Mouse (Mus musculus) MEL-GATA-1-ER (cell line): Measurements from ENCODE around the gene Fam124b.

Source experiments
- DNase-seq: peaks from one replicate; pipeline ENCODE4 v3.0.0-alpha.2; 2012; ENCODE audit warnings: low read depth; ENCODE audit errors: extremely low read depth

Fam124b gene

GRCm38 (mm10) chr1:80218268-80218667 lies at the start of gene Fam124b:
TSS of gene Fam124b (minus strand) at chr1:80218473.
- no peak for DNase-seq

DNA sequence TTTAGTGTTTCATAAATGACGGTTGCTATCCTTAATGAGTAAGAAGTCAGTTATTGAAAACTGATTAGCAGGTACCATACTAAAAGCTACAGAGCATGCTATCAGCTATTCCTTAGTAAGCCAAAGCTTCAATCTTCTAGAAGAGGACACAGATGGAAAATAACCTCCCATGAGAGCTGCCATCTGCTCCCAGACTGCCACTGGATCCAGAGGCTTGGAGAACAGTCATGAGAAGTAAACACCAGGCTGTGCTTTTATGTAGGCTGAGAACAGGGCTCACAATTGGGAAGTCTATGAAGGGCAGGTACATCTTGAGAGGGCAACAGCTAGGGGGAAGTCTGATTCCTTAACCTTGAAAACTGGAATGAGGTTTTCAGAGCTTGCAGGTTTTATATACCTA lies 42.2 kb upstream of the Fam124b start:
- DNase-seq = no peak

GRCm38 (mm10) chr1:80258632-80259031 lies 40.4 kb upstream of the Fam124b start:
- no peak for DNase-seq

DNA sequence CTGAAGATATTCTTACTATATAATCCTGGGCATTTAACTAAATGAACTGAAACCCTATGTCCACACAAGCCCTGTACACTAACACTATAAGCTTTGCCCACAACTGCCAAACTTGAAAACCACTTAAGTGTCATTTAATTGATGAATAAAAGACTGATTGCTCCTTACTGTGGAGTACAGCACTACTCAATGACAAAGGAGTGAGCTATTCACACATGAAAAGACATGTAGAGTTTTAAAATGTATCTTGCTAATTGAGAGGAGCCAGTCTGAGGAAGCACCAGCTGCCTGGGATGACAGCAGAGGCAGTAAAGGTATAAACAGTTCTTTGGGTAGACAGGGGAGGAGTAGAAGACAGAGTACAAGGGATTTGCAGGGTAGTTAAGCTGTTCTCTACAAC lies 35.0 kb upstream of the Fam124b start:
- DNase-seq = no peak

DNA sequence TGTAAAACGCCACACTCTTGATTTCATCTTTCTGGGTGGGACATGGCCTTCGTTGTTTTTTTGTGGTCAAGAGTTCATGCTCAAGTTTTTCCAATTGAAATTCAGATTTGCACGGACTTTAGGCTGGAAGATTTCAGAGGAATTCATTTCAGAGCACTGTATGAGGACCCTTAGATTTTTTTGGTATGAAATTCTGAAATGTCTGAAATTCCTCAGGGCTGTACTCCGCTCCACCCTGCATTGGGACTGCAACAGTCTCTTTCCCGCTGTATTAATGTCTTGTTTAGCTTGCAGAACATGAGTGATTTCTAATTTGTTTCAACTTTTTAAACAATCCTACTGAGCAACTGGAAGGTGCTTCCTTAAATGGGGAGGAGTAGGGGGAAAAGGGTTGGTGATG lies 32.0 kb upstream of the Fam124b start:
- DNase-seq = no peak

GRCm38 (mm10) chr1:80247131-80247530 lies 28.9 kb upstream of the Fam124b start:
- DNase-seq = no peak

GRCm38 (mm10) chr1:80244123-80244522 lies 25.9 kb upstream of the Fam124b start:
- DNase-seq = no peak

GRCm38 (mm10) chr1:80241579-80241978 lies 23.3 kb upstream of the Fam124b start:
- no peak for DNase-seq

- DNase-seq = no peak
These were observed 21.9 kb upstream of the Fam124b start for GRCm38 (mm10) chr1:80240017-80240660.

- no peak for DNase-seq
These were observed 21.2 kb upstream of the Fam124b start for GRCm38 (mm10) chr1:80239481-80239880.

DNA sequence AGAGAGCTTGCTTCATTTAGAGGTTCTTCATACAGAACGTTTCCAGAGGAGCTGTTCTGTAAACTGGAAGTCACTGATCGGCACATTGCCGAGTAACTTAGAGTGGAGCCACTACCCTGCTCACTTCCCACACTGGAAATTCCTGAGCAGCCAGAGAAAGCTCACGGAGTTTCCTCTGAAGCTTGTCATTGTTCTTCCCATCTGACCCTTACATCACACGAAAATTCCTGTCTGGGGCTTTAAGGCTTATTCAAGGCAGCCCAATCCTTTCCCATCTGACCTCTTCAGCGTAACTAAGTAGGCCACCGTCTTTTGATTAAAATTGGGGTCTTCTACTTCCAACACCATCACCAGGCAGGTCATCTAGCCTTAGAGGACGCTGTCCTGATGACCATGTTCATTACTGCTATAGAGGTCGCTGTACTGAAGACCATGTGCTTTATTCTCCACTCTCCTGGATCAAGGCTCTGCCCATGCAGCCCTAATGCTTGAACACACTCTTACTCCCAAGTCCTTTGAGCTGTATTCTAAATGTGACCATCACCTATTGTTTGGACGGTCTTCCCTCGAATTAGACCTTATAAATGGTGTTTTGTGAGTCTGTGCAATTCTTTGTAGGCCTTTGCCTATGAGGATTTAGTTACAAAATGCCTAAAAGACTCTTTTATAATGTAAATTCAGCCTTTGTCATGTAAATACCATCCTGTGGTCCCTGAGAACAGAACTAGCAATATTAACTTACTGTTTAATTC lies 18.9 kb upstream of the Fam124b start:
- no peak for DNase-seq

GRCm38 (mm10) chr1:80236126-80236525 lies 17.9 kb upstream of the Fam124b start:
- DNase-seq = no peak

DNA sequence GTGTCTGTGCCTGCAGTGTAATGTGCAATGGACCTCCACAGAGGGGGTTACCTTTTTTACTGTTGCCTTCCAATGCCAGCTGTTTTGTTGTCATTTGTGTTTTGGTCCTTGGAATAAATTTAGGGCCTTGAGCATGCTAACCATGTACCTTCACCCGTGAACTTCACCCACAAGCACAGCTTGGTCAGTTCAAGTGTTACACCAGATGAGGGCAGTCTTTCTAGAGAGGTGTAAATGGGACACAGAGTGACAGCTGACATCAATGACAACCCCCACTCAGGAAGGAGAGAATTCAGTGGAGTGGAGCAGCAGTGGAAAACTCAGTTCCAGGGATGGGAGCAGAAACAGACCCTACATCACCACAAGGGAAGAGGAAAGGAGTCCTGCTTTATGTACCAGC lies 12.3 kb upstream of the Fam124b start:
- DNase-seq = no peak

DNA sequence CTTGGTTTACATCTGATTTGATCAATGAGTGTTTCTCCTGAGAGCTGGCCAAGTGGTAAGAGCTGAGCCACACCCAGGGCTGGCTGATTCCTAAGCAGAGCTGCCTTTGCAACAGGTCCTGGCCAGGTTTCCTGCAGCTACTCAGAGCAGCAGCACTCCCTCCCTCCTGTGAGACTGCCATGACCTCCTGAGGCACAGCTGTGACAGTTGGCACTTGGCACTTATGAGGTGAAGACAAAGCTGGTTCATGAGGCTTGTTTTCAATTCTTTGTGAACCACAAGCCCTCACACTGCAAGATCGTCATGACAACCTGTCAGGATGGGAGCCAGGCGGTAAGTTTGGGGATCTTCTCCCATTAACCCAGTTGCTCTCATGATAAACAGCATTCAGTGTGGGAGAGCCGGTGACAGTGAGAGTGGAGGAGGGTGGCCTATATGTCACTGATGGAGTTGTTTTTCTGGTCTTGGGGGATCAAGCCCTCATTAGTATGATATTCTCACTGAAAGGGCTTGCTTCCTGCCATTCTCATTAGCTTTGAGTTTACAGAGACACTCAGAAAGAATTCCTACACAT lies 6.7 kb upstream of the Fam124b start:
- no peak for DNase-seq

DNA sequence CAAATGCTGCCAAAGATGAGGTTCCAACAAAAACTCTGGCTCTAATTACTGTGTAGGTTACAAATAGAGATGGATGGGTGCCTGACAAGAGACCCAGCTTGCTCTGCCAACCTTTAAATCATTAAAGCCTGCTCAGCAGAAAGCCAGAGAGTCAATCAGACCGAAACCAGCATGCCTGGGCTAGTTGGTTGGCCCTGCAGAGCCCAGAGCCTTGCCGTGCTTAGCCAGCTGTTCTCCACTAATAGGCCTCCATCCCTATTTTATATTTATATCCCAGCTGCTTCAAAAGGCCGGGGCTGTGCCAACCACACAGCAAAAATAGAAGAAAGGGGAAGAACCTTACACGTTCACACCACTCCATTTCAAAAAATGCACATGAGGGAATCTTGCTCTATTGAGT lies 2.9 kb upstream of the Fam124b start:
- no peak for DNase-seq

GRCm38 (mm10) chr1:80213826-80214225 lies 4.4 kb downstream of the Fam124b start:
- no peak for DNase-seq

DNA sequence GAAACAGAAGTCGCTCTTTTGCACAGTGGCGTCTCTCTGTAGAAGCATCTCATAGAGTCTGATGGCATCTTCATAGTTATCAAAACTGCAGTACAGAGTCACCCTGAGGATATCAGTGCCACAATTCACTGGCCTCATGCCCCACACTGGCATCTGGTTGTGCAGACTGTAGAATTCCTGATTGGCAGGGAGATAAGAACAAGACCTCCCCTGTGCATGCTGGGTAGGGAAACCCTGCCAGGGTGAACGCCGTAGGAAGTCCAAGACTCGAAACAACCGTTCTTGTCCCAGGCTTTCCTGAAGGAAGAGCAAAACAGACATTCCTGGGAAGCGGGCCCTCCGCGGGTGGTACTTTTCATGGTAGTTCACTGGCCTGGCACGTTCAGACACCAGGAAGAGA lies 5.1 kb downstream of the Fam124b start:
- DNase-seq = no peak

- peak; percentile 7 for DNase-seq
These were observed 16.0 kb downstream of the Fam124b start for GRCm38 (mm10) chr1:80202314-80202713.

DNA sequence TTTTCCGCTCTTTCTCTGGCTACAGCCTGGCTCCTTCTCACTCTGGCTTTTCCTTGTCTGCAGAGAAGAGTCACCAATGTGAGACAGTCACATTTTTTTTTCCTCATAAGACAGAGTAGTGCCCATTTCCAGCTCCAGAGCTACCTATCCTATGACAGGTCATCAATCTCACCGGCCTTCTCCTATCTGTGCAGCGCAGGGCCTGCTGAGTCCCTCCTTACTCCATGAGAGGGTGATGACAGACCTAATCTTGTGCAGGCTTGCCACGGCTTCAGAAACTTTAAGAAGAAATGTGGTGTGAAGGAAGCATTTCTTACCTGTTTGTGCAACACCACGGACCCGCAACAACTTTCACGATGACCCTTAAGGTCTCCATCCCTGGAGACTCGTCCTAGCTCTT lies 25.4 kb downstream of the Fam124b start:
- DNase-seq = no peak

GRCm38 (mm10) chr1:80181414-80181805 lies 36.9 kb downstream of the Fam124b start:
- no peak for DNase-seq

DNA sequence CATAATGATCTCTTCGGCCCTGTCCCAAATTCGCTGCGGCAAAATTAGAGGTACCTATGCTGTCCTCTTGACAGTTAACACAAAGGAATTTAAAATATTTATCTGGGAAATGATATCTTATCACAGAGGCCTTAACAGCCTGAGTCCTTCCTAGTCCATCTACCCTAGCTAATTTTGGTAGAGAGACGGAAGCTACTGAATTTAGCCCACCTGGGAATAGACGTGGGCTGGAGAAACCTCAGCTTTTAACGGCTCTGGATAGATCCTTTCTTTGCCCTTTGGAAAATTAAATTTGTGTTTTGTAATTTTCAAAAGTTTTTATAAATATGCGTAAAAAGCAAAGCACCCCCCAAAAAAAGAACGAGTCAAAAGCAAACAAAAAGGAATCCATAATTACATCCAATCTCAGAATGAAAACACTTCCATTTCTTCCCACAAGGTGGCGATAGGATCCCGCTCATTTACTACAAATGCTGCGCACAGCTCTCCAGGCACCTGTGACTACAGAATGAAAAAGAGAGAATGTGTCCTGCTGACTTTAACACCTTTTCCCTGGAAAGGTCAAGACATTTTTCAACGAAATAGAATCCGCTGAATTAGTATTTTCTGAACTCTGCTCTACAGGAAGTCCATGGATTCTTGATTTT lies 37.4 kb downstream of the Fam124b start:
- DNase-seq = peak; percentile 36

- DNase-seq = peak; percentile 27
These were observed 38.1 kb downstream of the Fam124b start for GRCm38 (mm10) chr1:80180128-80180527.
